Mouse (Mus musculus): ENCODE measurements around the gene Rpl19. TPM values are rescaled to one million over a fixed set of nuclear protein-coding genes. Genes with fewer than 3 reads are reported as not detected.

The Rpl19 gene
- total and polyA plus RNA-seq, 3 experiments = 129 to 1,284 (median 1,223) TPM

GRCm38 (mm10) chr11:98052129-98052988 is 25.8 kb downstream of the Rpl19 start:
- no peak for DNase-seq

- DNase-seq = peak; percentile 88
These were observed 26.7 kb downstream of the Rpl19 start, which contains the start of gene Stac2 for GRCm38 (mm10) chr11:98052989-98053834. Gene Stac2, minus strand, starts transcription at chr11:98053462.

GRCm38 (mm10) chr11:98057466-98057865 is 31.0 kb downstream of the Rpl19 start:
- DNase-seq = peak; percentile 73

- peak; percentile 52 for DNase-seq
These were observed 31.5 kb downstream of the Rpl19 start for GRCm38 (mm10) chr11:98057998-98058397.

- peak; percentile 55 for DNase-seq
These were observed 33.2 kb downstream of the Rpl19 start for GRCm38 (mm10) chr11:98059662-98060061.

- no peak for DNase-seq
These were observed 33.7 kb downstream of the Rpl19 start for GRCm38 (mm10) chr11:98060104-98060692.

GRCm38 (mm10) chr11:98061441-98061840 is 34.9 kb downstream of the Rpl19 start:
- no peak for DNase-seq

- DNase-seq = peak; percentile 79
These were observed 35.5 kb downstream of the Rpl19 start for GRCm38 (mm10) chr11:98061904-98062562.

- DNase-seq = no peak
These were observed 39.7 kb downstream of the Rpl19 start for GRCm38 (mm10) chr11:98066201-98066600.

GRCm38 (mm10) chr11:98067255-98067654 is 40.7 kb downstream of the Rpl19 start:
- DNase-seq = no peak

GRCm38 (mm10) chr11:98073442-98073841 is 46.9 kb downstream of the Rpl19 start:
- DNase-seq = no peak

GRCm38 (mm10) chr11:98075195-98075808 is 48.8 kb downstream of the Rpl19 start:
- peak; percentile 86 for DNase-seq

GRCm38 (mm10) chr11:98077086-98077485 is 50.6 kb downstream of the Rpl19 start:
- no peak for DNase-seq

Small RNAs within 50 kb of the gene (microRNA-seq; reads per million reads assigned to microRNA genes)
- 0 reads per million in 2 experiments for gene Gm27597

Other genes with a start within 250 kb of the Rpl19 start
- 100 to 1,000 TPM; 700 to 846 TPM for gene Rpl23, start 244.3 kb upstream of the Rpl19 start, total RNA-seq (2021)
- gene Rpl23, start 244.3 kb upstream of the Rpl19 start, polyA plus RNA-seq (2012; rRNA removed) = 13.7 and 14.2 TPM in 2 replicates
- gene Lasp1, start 227.7 kb upstream of the Rpl19 start, total RNA-seq (2021) = 100 to 1,000 TPM; 118 to 172 TPM
- gene Lasp1, start 227.7 kb upstream of the Rpl19 start, polyA plus RNA-seq (2012; rRNA removed) = 127 and 138 TPM in 2 replicates
- 1 to 10 TPM; 2.9 to 4.6 TPM for gene B230217C12Rik, start 185.9 kb upstream of the Rpl19 start, total RNA-seq (2021)
- 1.8 and 2.5 TPM in 2 replicates for gene B230217C12Rik, start 185.9 kb upstream of the Rpl19 start, polyA plus RNA-seq (2012; rRNA removed)
- gene Fbxo47, start 142.6 kb upstream of the Rpl19 start, total RNA-seq (2021) = 1 to 10 TPM in 1 of 2 experiments, under 1 TPM in 1; 0.78 to 1.0 TPM
- 0.21 TPM in 1 of 2 replicates, not detected in the other for gene Fbxo47, start 142.6 kb upstream of the Rpl19 start, polyA plus RNA-seq (2012; rRNA removed)
- 10 to 100 TPM; 17.5 to 22.2 TPM for gene Plxdc1, start 40.3 kb upstream of the Rpl19 start, total RNA-seq (2021)
- gene Plxdc1, start 40.3 kb upstream of the Rpl19 start, polyA plus RNA-seq (2012; rRNA removed) = 11.0 and 13.7 TPM in 2 replicates
- 1 to 10 TPM in 1 of 2 experiments, under 1 TPM in 1; 0.29 to 1.2 TPM for gene Arl5c, start 30.5 kb upstream of the Rpl19 start, total RNA-seq (2021)
- 0.43 and 0.87 TPM in 2 replicates for gene Arl5c, start 30.5 kb upstream of the Rpl19 start, polyA plus RNA-seq (2012; rRNA removed)
- 1 to 10 TPM; 6.9 to 9.6 TPM for gene Cacnb1, start 3.7 kb upstream of the Rpl19 start, total RNA-seq (2021)
- gene Cacnb1, start 3.7 kb upstream of the Rpl19 start, polyA plus RNA-seq (2012; rRNA removed) = 14.4 and 14.5 TPM in 2 replicates
- gene Stac2, start 26.8 kb downstream of the Rpl19 start, total RNA-seq (2021) = 1 to 10 TPM; 3.6 to 4.0 TPM
- 0.71 and 0.83 TPM in 2 replicates for gene Stac2, start 26.8 kb downstream of the Rpl19 start, polyA plus RNA-seq (2012; rRNA removed)
- gene Fbxl20, start 123.7 kb downstream of the Rpl19 start, total RNA-seq (2021) = 10 to 100 TPM; 22.4 to 29.3 TPM
- gene Fbxl20, start 123.7 kb downstream of the Rpl19 start, polyA plus RNA-seq (2012; rRNA removed) = 34.6 and 36.2 TPM in 2 replicates
- gene Med1, start 166.6 kb downstream of the Rpl19 start, total RNA-seq (2021) = 10 to 100 TPM; 51.9 to 70.1 TPM
- gene Med1, start 166.6 kb downstream of the Rpl19 start, polyA plus RNA-seq (2012; rRNA removed) = 9.3 and 17.5 TPM in 2 replicates
- gene Cdk12, start 176.3 kb downstream of the Rpl19 start, total RNA-seq (2021) = 10 to 100 TPM; 33.0 to 52.8 TPM
- gene Cdk12, start 176.3 kb downstream of the Rpl19 start, polyA plus RNA-seq (2012; rRNA removed) = 7.4 and 8.3 TPM in 2 replicates

Measured in adrenal gland, adult 2 months (tissue).